Mouse (Mus musculus) embryonic facial prominence, embryonic 13.5 days (tissue): ENCODE data around the gene Chchd2. TPM values are rescaled to one million over a fixed set of nuclear protein-coding genes. Genes with fewer than 3 reads are reported as not detected.

Experiments used
- polyA plus RNA-seq: library from polyadenylated mRNA; unstranded; fragments of >200 nt; fragmentation: Nextera tagmentation; extraction: Ambion mirVana; gene quantifications from 2 replicates; pipeline ENCODE4 v1.2.1, GENCODE M21; 2015

Gene Chchd2
- polyA plus RNA-seq, 1 experiment from 2014 or later: 951 TPM

Other genes starting within 250 kb of the Chchd2 start
- 6.0 and 7.5 TPM in 2 replicates for gene Zfp11, start 217.4 kb downstream of the Chchd2 start, polyA plus RNA-seq
- not detected in 2 replicates for gene Sept14, start 179.0 kb downstream of the Chchd2 start, polyA plus RNA-seq
- gene Mrps17, start 172.0 kb downstream of the Chchd2 start, polyA plus RNA-seq: 205 and 223 TPM in 2 replicates
- 112 and 113 TPM in 2 replicates for gene Nipsnap2, start 162.4 kb downstream of the Chchd2 start, polyA plus RNA-seq
- 30.3 and 33.7 TPM in 2 replicates for gene Psph, start 100.0 kb downstream of the Chchd2 start, polyA plus RNA-seq
- gene Sumf2, start 40.5 kb downstream of the Chchd2 start, polyA plus RNA-seq: 64.6 and 81.4 TPM in 2 replicates
- gene Zbed5, start 8.3 kb upstream of the Chchd2 start, polyA plus RNA-seq: 8.7 and 9.0 TPM in 2 replicates
- gene Phkg1, start 11.1 kb upstream of the Chchd2 start, polyA plus RNA-seq: 0.24 and 0.39 TPM in 2 replicates
- 5.6 and 8.1 TPM in 2 replicates for gene Nupr1l, start 21.1 kb upstream of the Chchd2 start, polyA plus RNA-seq
- 27.6 and 27.7 TPM in 2 replicates for gene Vkorc1l1, start 54.5 kb upstream of the Chchd2 start, polyA plus RNA-seq
- gene Gusb, start 115.6 kb upstream of the Chchd2 start, polyA plus RNA-seq: 38.2 and 43.4 TPM in 2 replicates
- gene Asl, start 141.8 kb upstream of the Chchd2 start, polyA plus RNA-seq: 21.8 and 24.8 TPM in 2 replicates
- 44.8 and 47.1 TPM in 2 replicates for gene Crcp, start 141.8 kb upstream of the Chchd2 start, polyA plus RNA-seq
- 87.3 and 98.5 TPM in 2 replicates for gene Tpst1, start 185.9 kb upstream of the Chchd2 start, polyA plus RNA-seq